7 mouse cellular contexts compared by ENCODE assay signal in genomic region chr3:116807811-116808506, GRCm38 (mm10). TPM values are rescaled to one million over a fixed set of nuclear protein-coding genes. Genes with fewer than 3 reads are reported as not detected.
DNase-seq lines count a peak whose midpoint lies in the region; ATAC-seq lines count a peak whose summit lies in the region.

TSS of gene Agl (minus strand) at chr3:116808166.

- H3K9me3 ChIP-seq in embryonic facial prominence, embryonic 10.5 days, result no peaks in the 10 kb centered on the region
- H3K9me3 ChIP-seq in limb, embryonic 10.5 days (replicated peaks), result no peaks in the 10 kb centered on the region
- no peaks in the 10 kb centered on the region for H3K9me3 ChIP-seq in midbrain, embryonic 13.5 days

- H3K4me3 ChIP-seq in embryonic facial prominence, embryonic 10.5 days, result peak within 1 kb of the TSS; percentile 70
- peak within 1 kb of the TSS; percentile 87 for H3K4me3 ChIP-seq in limb, embryonic 10.5 days
- peak within 1 kb of the TSS; percentile 75 for H3K4me3 ChIP-seq in midbrain, embryonic 13.5 days (replicated peaks)

- peak within 1 kb of the TSS; percentile 78 for H3K9ac ChIP-seq in midbrain, embryonic 13.5 days (replicated peaks)

- H3K4me2 ChIP-seq in midbrain, embryonic 13.5 days (replicated peaks), result peak within 1 kb of the TSS; percentile 65

- H3K27ac ChIP-seq in embryonic facial prominence, embryonic 10.5 days (replicated peaks), result peak within 1 kb of the TSS; percentile 86
- peak within 1 kb of the TSS; percentile 89 for H3K27ac ChIP-seq in limb, embryonic 10.5 days
- H3K27ac ChIP-seq in midbrain, embryonic 13.5 days, result peak within 1 kb of the TSS; percentile 88

- under 1% methylated on average over 57 of the region's 57 CpGs for WGBS in embryonic facial prominence, embryonic 10.5 days
- WGBS in limb, embryonic 10.5 days, result under 1% methylated on average over 48 of the region's 57 CpGs
- under 1% methylated on average over 52 of the region's 57 CpGs for WGBS in midbrain, embryonic 13.5 days

- H3K27me3 ChIP-seq in embryonic facial prominence, embryonic 10.5 days (replicated peaks; ENCODE audit: low read depth, poor library complexity, severe bottlenecking), result no peaks in the 10 kb centered on the region
- no peaks in the 10 kb centered on the region for H3K27me3 ChIP-seq in limb, embryonic 10.5 days (ENCODE audit: low read depth, poor library complexity, severe bottlenecking)
- H3K27me3 ChIP-seq in midbrain, embryonic 13.5 days, result 0 out of 2 replicates have a peak, but pooled peaks cover 3% of the 10 kb centered on the region

- peak; percentile 94 for ATAC-seq in granulocyte monocyte progenitor cell, adult 5-6 weeks (replicated peaks; ENCODE audit: poor library complexity, severe bottlenecking)
- peak; percentile 100 for ATAC-seq in midbrain, embryonic 13.5 days

- DNase-seq in adrenal gland, postnatal 10 days, result peak; percentile 99
- DNase-seq in embryonic facial prominence, embryonic 10.5 days (ENCODE audit: low spot score), result peak; percentile 98
- DNase-seq in kidney, adult 11 months, result peak; percentile 96
- DNase-seq in limb, embryonic 10.5 days (ENCODE audit: low spot score), result peak; percentile 97
- peak; percentile 83 for DNase-seq in spleen, adult 12 weeks (ENCODE audit: low spot score)

- H3K36me3 ChIP-seq in embryonic facial prominence, embryonic 10.5 days (replicated peaks), result no peaks in the 10 kb centered on the region; the same call in 1 of the 2 replicates
- no peaks in the 10 kb centered on the region for H3K36me3 ChIP-seq in limb, embryonic 10.5 days
- no peaks in the 10 kb centered on the region; the same call in 1 of the 2 replicates for H3K36me3 ChIP-seq in midbrain, embryonic 13.5 days

- peaks cover 14% of the 10 kb centered on the region for H3K4me1 ChIP-seq in embryonic facial prominence, embryonic 10.5 days
- H3K4me1 ChIP-seq in limb, embryonic 10.5 days, result peaks cover 14% of the 10 kb centered on the region
- peaks cover 18% of the 10 kb centered on the region for H3K4me1 ChIP-seq in midbrain, embryonic 13.5 days (replicated peaks)

RNA-seq across cellular contexts. Expression of gene Agl, which starts in this region (rescaled TPM):
- 10 to 100 TPM; 43.5 to 66.5 TPM for total RNA-seq in adrenal gland, postnatal 10 days (2021)
- polyA plus RNA-seq in embryonic facial prominence, embryonic 10.5 days (2016; fragmentation: Nextera tagmentation; extraction: Ambion mirVana), result 9.9 and 10.2 TPM in 2 replicates
- 21.0 and 26.1 TPM in 2 replicates for total RNA-seq in granulocyte monocyte progenitor cell, adult 5-6 weeks (2014; fragmentation: Nextera tagmentation)
- total RNA-seq in granulocyte monocyte progenitor cell, adult 5-6 weeks (2017), result 11.1 and 12.5 TPM in 2 replicates
- 6.4 and 7.3 TPM in 2 replicates for polyA plus RNA-seq in limb, embryonic 10.5 days (2016; fragmentation: Nextera tagmentation; extraction: Ambion mirVana)
- polyA plus RNA-seq in midbrain, embryonic 13.5 days (2015; fragmentation: Nextera tagmentation; extraction: Ambion mirVana), result 15.3 and 17.2 TPM in 2 replicates

Comparison
In these comparisons a context has a peak if more than half of its experiments do, and no peak if none do; other contexts are left out.
1. Peak in every context shown above with its lines: DNase-seq, ATAC-seq, H3K4me3 ChIP-seq and H3K27ac ChIP-seq.